Mouse (Mus musculus) fibroblast of lung, adult 2 months (primary cell): ENCODE measurements around the gene Dnajc21.

Experiments
- DNase-seq: peaks from one replicate; pipeline ENCODE4 v3.0.0-alpha.2; 2011; ENCODE audit warnings: low read depth

The Dnajc21 gene

GRCm38 (mm10) chr15:10436893-10437292 is 33.4 kb downstream of the Dnajc21 start:
- DNase-seq, result no peak

- no peak for DNase-seq
Measured at GRCm38 (mm10) chr15:10426545-10427266, 43.6 kb downstream of the Dnajc21 start.

GRCm38 (mm10) chr15:10426124-10426523 is 44.2 kb downstream of the Dnajc21 start:
- DNase-seq, result no peak

GRCm38 (mm10) chr15:10421785-10422144 is 48.6 kb downstream of the Dnajc21 start:
- no peak for DNase-seq

GRCm38 (mm10) chr15:10421138-10421784 is 49.1 kb downstream of the Dnajc21 start:
- no peak for DNase-seq

- DNase-seq, result no peak
Measured at GRCm38 (mm10) chr15:10413656-10414055, 56.7 kb downstream of the Dnajc21 start.

GRCm38 (mm10) chr15:10410881-10411280 is 59.4 kb downstream of the Dnajc21 start:
- DNase-seq, result no peak

GRCm38 (mm10) chr15:10409842-10410241 is 60.5 kb downstream of the Dnajc21 start:
- peak; percentile 10 for DNase-seq

- DNase-seq, result peak; percentile 36
Measured at GRCm38 (mm10) chr15:10400415-10400814, 69.9 kb downstream of the Dnajc21 start.

GRCm38 (mm10) chr15:10399795-10400194 is 70.5 kb downstream of the Dnajc21 start:
- no peak for DNase-seq
